Mouse (Mus musculus): ENCODE results near the gene Tns3.

DNA sequence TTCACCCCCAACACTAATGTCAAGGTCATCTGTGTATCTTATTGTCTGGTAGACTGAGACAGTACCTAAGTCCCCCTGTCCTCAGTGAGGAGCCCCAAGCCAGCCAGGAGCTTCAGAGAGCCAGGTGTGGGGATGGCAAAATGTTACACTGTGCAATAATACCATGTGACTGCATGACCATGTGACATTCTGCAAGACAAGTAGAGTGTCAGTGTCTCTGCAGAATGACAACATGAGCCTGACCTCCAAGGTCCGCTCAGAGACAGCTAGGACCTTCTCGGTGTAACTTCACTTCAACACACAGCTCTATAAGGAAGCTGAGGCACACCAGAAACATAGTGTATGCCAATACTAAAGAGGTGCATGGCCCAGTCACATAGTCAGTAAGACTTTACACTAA lies 20.1 kb downstream of the Tns3 start:
- TF ChIP-seq CTCF (IDR thresholded peaks at IDR 0.05; ENCODE audit: low read depth, low read length) (no peak), POLR2AphosphoS5 (IDR thresholded peaks at IDR 0.05; ENCODE audit: insufficient replicate concordance, low read depth, low read length) (no peak), TAL1 (conservative IDR thresholded peaks at IDR 0.05; ENCODE audit: low read depth, low read length) (no peak)

Data from G1E (cell line).